Mouse (Mus musculus): Measurements from ENCODE around the gene Hs3st4. TPM values are rescaled to one million over a fixed set of nuclear protein-coding genes. Genes with fewer than 3 reads are reported as not detected.

Hs3st4 gene
- polyA plus RNA-seq, 1 experiment from 2014 or later = 8.9 TPM

GRCm38 (mm10) chr7:124426951-124427350, 444.3 kb downstream of the Hs3st4 start:
- ATAC-seq (ENCODE audit: low FRiP score) (no peak), DNase-seq (ENCODE audit: low spot score) (no peak)
- Histone ChIP-seq H3K9me3 (ENCODE audit: control insufficient read depth, low read length) (no peaks in the 10 kb centered on the region), H3K4me3 (replicated peaks; ENCODE audit: low read length) (no peak overlapping the region), H3K27me3 (ENCODE audit: control insufficient read depth, insufficient read depth, low read length) (no peaks in the 10 kb centered on the region), H3K4me2 (replicated peaks) (no peak overlapping the region), H3K36me3 (replicated peaks; ENCODE audit: control insufficient read depth, insufficient read depth) (no peaks in the 10 kb centered on the region), H3K27ac (no peak overlapping the region), H3K9ac (no peak overlapping the region), H3K4me1 (replicated peaks; ENCODE audit: control insufficient read depth, insufficient read depth, low read length) (no peaks in the 10 kb centered on the region)
